Mouse (Mus musculus) hindbrain, postnatal 0 days (tissue): ENCODE data around the gene Aplf. TPM values are rescaled to one million over a fixed set of nuclear protein-coding genes. Genes with fewer than 3 reads are reported as not detected.
A peak's percentile ranks its signal among the peaks of the same experiment; 100 is the strongest.

Experiments
- ATAC-seq: fragments of 200-750 bp; cut with Nextera tagmentation; 2 replicates; pipeline ENCODE4 v1.8.0; 2017; ENCODE audit warnings: mild to moderate bottlenecking, moderate TSS enrichment, moderate library complexity
- DNase-seq: peaks from one replicate; pipeline ENCODE4 v3.0.0-alpha.2; 2015; ENCODE audit warnings: low spot score
- H3K27ac ChIP-seq: fragments of 300-500 bp; sonication (generic); 2 replicates; pipeline ENCODE4 v1.5.1; 2014; ENCODE audit warnings: mild to moderate bottlenecking
- H3K27me3 ChIP-seq: fragments of 300-500 bp; sonication (generic); 2 replicates; pipeline ENCODE4 v1.6.1; 2014; ENCODE audit warnings: low read length, mixed read lengths; ENCODE audit not compliant: insufficient read depth
- H3K36me3 ChIP-seq: fragments of 300-500 bp; sonication (generic); 2 replicates; pipeline ENCODE4 v1.6.1; 2014; ENCODE audit warnings: low read length, mixed read lengths; ENCODE audit not compliant: insufficient read depth
- H3K4me1 ChIP-seq: fragments of 300-500 bp; sonication (generic); 2 replicates; pipeline ENCODE4 v1.6.1; 2014; ENCODE audit warnings: antibody characterized with exemption, low read length, mixed read lengths; ENCODE audit not compliant: insufficient read depth
- H3K4me2 ChIP-seq: fragments of 300-500 bp; sonication (generic); 2 replicates; pipeline ENCODE4 v1.6.1; 2014; ENCODE audit warnings: low read depth, mild to moderate bottlenecking, low read length, moderate library complexity, mixed read lengths
- H3K4me3 ChIP-seq: fragments of 300-500 bp; sonication (generic); 2 replicates; pipeline ENCODE4 v1.5.1; 2014; ENCODE audit warnings: low read length
- H3K9ac ChIP-seq: fragments of 300-500 bp; sonication (generic); replicated peaks from 2 replicates; pipeline ENCODE4 v1.6.1; 2014; ENCODE audit warnings: mild to moderate bottlenecking, low read length, moderate library complexity, mixed read lengths
- H3K9me3 ChIP-seq: fragments of 300-500 bp; sonication (generic); 2 replicates; pipeline ENCODE4 v1.6.1; 2016; ENCODE audit warnings: low read length, mixed read lengths
- CTCF ChIP-seq: IDR thresholded peaks from 2 replicates; pipeline ENCODE4 v1.5.1; 2016; ENCODE audit warnings: antibody characterized with exemption, control low read depth, low read depth
- WGBS: fragments of 180-500 bp; shearing (Covaris S2); extraction: QIAGEN DNeasy Blood & Tissue Kit; methylation state at CpG from one replicate; pipeline ENCODE4 v1.1.7; 2014; 5-methylcytosine and 5-hydroxymethylcytosine counted together
- polyA plus RNA-seq: library from polyadenylated mRNA; unstranded; fragments of >200 nt; fragmentation: Nextera tagmentation; extraction: Ambion mirVana; gene quantifications from 2 replicates; pipeline ENCODE4 v1.2.1, GENCODE M21; 2015
- total RNA-seq: library from RNA; depleted of rRNA; stranded (reverse); fragments of >200 nt; gene quantifications from 2 replicates; pipeline ENCODE4 v1.2.3, GENCODE M21; 2014

The Aplf gene
- total and polyA plus RNA-seq, 2 experiments from 2014 or later: 5.5 to 5.9 TPM

- H3K9me3 ChIP-seq: no peaks in the 10 kb centered on the region
- no peaks in the 10 kb centered on the region for H3K27me3 ChIP-seq
- H3K4me1 ChIP-seq: no peaks in the 10 kb centered on the region
- no peak for TF ChIP-seq CTCF
- H3K4me3 ChIP-seq: no peak overlapping the region
- H3K36me3 ChIP-seq: no peaks in the 10 kb centered on the region
- H3K4me2 ChIP-seq: no peak overlapping the region
- no peak overlapping the region for H3K9ac ChIP-seq
- ATAC-seq: 0 out of 2 replicates have a peak, but pooled peaks have one; percentile 75
- H3K27ac ChIP-seq: no peak overlapping the region
- DNase-seq: peak; percentile 72
Observed at GRCm38 (mm10) chr6:87599825-87600224, 72.2 kb downstream of the Aplf start.

GRCm38 (mm10) chr6:87597116-87597833 lies 74.7 kb downstream of the Aplf start:
- Histone ChIP-seq H3K27ac (no peak overlapping the region), H3K36me3 (no peaks in the 10 kb centered on the region), H3K4me1 (no peaks in the 10 kb centered on the region), H3K4me2 (no peak overlapping the region), H3K27me3 (no peaks in the 10 kb centered on the region), H3K9me3 (no peaks in the 10 kb centered on the region), H3K9ac (no peak overlapping the region), H3K4me3 (no peak overlapping the region)
- TF ChIP-seq CTCF: no peak
- 32% methylated on average over 10 of the region's 10 CpGs for WGBS
- DNase-seq: peak; percentile 81
- peak; percentile 91 for ATAC-seq

DNA sequence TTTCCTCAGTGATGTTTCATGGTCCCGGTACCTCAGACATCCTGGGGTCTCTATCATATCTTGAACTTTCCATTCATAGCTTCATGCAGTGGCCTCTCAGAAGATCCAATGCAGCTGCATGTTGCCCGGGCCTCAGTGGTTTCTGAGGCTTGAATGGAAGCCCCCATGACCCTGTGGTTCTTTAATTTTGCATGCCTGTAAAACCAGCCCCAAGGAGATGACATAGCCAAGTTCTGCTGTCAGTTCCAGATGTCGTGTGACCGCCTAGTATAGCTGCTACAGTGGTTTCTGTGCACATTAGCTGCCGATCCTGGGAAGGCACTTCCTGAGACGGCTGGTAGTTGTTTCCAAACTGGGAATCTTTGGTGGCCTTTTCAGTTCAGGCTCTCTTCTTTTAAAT lies 77.8 kb downstream of the Aplf start:
- Histone ChIP-seq H3K4me1 (peaks cover 4% of the 10 kb centered on the region; the same call in 1 of the 2 replicates), H3K9me3 (no peaks in the 10 kb centered on the region), H3K4me2 (no peak overlapping the region), H3K27me3 (no peaks in the 10 kb centered on the region), H3K36me3 (no peaks in the 10 kb centered on the region), H3K27ac (no peak overlapping the region), H3K9ac (no peak overlapping the region), H3K4me3 (no peak overlapping the region)
- ATAC-seq (no peak), DNase-seq (no peak)
- WGBS: 84% methylated on average over 6 of the region's 6 CpGs
- no peak for TF ChIP-seq CTCF

DNA sequence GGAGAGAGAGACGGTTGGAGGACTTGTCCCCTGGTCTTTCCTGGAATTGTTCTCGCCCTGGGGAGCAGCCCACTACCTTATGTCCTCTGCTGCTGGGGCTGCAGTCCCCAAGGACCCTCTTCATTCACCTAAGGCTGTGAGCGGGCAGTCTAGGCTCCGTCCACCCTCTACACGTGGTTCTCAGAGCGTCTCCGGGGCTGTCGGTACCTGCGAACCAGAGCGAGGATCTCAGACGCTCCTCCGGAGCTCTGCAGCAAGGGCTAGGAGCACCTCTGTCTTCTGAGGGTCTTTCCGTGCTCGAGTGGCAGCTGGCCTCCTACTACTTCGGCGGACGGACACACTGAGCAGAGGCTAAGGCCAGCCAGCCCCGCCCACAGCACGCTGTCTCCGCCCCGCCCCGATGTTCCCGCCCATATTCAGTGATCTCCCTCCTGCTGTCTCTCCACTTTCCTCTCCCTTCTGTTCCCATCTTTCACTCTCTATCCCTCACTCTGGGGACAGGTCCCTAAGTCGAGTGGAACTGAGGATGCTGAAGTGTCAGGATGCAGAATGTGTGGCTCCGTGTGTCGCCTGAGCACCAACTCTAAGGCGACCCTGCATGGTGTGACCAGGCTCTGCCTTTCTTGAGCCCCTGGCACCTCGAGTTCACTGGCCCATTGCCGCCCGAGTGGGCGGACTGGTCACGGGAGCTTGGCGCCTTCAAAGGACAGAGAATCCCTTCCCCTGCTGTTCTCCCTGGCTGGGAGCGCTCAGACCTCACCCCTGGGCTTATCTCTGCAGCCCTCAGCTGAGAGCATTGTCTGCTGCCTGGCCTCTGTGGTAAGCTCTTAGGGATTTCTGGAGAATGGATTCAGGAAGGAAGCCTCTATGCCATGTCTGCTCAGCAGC lies 81.4 kb downstream of the Aplf start, which contains the start of gene Prokr1:
Gene Prokr1, minus strand, starts transcription at position 350 of the 888 bp plus-strand sequence.
- Histone ChIP-seq H3K4me1 (peaks cover 4% of the 10 kb centered on the region; the same call in 1 of the 2 replicates), H3K27me3 (no peaks in the 10 kb centered on the region), H3K4me2 (peak within 1 kb of the TSS; percentile 73), H3K9ac (peak within 1 kb of the TSS; percentile 40; the same call in 1 of the 2 replicates), H3K4me3 (peak within 1 kb of the TSS; percentile 49), H3K36me3 (no peaks in the 10 kb centered on the region), H3K9me3 (no peaks in the 10 kb centered on the region), H3K27ac (no peak within 1 kb of the TSS)
- WGBS: 1% methylated on average over 34 of the region's 34 CpGs
- DNase-seq: peak; percentile 45
- ATAC-seq: peak; percentile 84
- TF ChIP-seq CTCF: no peak

DNA sequence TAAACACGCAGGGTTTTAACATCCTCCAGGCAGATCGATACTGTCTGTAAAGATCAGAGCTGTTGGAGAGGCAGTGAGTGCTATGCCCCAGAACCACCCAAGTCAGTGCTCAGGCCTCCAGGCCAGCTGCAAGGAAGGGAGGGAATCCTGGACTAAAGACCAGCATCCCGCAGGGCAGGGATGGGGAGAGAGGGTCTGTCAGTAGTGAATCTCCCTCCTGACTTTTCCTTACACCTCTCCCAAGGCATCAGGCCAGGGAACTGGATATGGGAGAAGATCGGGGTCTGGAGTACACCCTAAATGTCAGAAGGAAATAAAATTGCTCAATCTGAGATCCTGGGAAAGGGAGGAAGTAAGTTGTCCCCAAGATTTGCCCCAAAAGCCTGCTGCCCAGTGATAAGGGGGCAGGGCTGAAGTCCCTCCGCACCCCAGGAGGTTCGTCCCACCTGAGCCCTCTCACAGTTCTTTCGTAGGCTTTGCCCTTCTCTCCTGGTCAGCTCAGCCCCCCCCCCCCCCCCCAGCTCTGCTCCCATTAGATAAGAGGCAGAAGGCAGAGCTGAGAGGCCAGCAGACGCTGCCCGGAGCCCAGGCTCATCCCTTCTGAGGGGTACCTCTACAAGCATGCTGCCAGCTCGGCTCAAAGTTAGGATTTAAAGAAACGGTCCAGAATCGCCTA lies 82.1 kb downstream of the Aplf start:
- DNase-seq (no peak), ATAC-seq (peak; percentile 40; the same call in 1 of the 2 replicates)
- Histone ChIP-seq H3K27ac (no peak overlapping the region), H3K4me3 (peak overlapping the region; percentile 49), H3K4me1 (peaks cover 4% of the 10 kb centered on the region; the same call in 1 of the 2 replicates), H3K27me3 (no peaks in the 10 kb centered on the region), H3K9ac (peak overlapping the region; percentile 40; the same call in 1 of the 2 replicates), H3K9me3 (no peaks in the 10 kb centered on the region), H3K36me3 (no peaks in the 10 kb centered on the region), H3K4me2 (peak overlapping the region; percentile 73)
- WGBS: 15% methylated on average over 12 of the region's 12 CpGs
- no peak for TF ChIP-seq CTCF

DNA sequence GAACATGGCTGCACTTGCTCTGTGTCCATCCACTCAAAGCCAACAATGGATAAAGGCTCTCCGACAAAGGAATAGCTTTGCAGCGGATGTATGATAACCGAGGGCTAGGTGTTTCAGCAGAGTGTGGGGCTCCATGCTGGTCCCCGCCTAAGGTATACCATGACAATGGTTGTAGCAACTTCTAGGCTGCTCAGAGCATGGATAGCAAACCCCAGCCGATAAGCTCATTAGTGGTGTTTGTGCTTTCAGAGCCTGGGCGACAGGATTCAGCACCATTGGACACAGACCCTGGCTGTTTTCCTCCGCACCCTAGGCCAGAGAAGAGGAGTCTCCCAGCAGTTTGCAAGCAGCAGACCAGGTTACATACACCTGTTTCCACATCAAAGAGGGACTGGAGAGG lies 88.0 kb downstream of the Aplf start:
- H3K4me1 ChIP-seq: no peaks in the 10 kb centered on the region
- H3K36me3 ChIP-seq: no peaks in the 10 kb centered on the region
- no peak overlapping the region for H3K4me2 ChIP-seq
- TF ChIP-seq CTCF: no peak
- H3K27ac ChIP-seq: no peak overlapping the region
- H3K4me3 ChIP-seq: no peak overlapping the region
- no peak for DNase-seq
- ATAC-seq: no peak
- no peak overlapping the region for H3K9ac ChIP-seq
- H3K27me3 ChIP-seq: no peaks in the 10 kb centered on the region
- WGBS: 87% methylated on average over 7 of the region's 7 CpGs
- no peaks in the 10 kb centered on the region for H3K9me3 ChIP-seq
